Mouse (Mus musculus): ENCODE results near the gene Dop1a.

DNA sequence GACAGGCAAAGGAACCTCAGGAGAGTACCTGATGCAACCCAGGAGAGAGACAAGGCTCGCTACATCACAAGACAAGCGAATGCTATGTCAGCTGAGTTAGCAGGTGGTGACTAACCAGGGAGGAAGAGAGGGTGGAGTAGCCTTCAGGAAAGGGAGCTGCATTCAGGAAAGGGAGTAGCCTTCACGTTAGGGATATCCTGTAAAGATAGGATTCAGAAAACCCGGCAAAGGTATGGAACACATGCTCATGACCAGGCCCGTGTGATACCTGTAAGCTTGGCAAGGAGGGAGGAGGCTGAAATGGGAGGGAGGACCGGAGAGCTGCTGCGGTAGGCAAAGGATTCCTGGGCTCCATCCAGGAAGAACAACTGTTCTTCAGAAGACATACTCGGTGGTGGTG, 19.5 kb upstream of the Dop1a start:
- TF ChIP-seq CTCF (IDR thresholded peaks at IDR 0.05; ENCODE audit: extremely low read depth, insufficient read depth, low read length) (no peak), POLR2A (IDR thresholded peaks at IDR 0.05; ENCODE audit: extremely low read depth, insufficient read depth, low read length) (no peak)

Measured in cortical plate, adult 2 months (tissue).